Mouse (Mus musculus) heart, postnatal 25 days (tissue): ENCODE data around the gene Thnsl1. TPM values are rescaled to one million over a fixed set of nuclear protein-coding genes. Genes with fewer than 3 reads are reported as not detected.
"Not testable (repeated sequence)": the region's sequence is repeated elsewhere in the genome, so short reads cannot be mapped to it uniquely, and the experiment has no call there.

Experiments used
- DNase-seq: peaks from one replicate; pipeline ENCODE4 v3.0.0; 2022; ENCODE audit warnings: low spot score
- intact Hi-C: fragments of 180-260 bp; cut with DNase I; formaldehyde crosslinking; loops from one replicate; pipeline ENCODE4 v1.15.1; 2025
- total RNA-seq, 2 experiments: library from RNA; stranded (reverse); gene quantifications; 2 replicates each; pipeline ENCODE4 v1.2.3; 2021

Thnsl1 gene
- total RNA-seq, 2 experiments from 2014 or later = 5.6 to 8.6 TPM

DNA sequence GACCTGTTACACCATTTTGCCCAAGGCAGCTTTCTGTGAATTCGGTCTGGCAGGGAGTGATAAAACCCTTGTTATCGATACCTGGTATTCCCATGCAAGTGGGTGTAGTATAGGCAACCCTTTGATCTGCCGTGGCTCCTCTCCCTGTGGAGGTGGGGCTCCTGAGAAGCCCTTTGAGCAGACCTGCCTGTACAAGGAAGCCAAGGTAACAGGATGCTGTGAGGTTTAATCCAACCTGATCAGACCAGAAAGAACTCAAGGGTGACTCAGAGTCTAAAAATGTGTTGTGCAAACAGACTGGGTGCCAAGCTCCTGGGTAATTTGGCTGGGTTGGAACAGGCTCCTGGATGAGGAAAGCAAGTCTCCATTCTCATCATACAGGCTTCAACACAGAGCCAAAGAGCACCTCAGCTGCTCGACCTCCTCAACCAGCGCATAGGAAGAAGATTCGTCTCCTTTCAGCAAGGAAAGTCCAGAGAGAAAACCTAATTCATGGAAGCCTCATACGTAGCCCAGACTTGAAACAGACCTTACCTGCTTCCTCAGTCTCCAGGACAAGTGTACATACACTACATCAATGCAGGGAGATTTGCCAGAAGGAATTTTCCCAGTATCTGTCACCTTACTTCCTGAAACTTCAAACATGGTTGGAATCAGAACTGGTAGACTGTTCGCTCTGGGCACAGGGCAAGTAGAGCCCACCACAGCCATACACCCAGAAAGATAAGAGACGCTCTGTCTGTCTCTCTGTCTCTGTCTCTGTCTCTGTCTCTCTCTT is 29.5 kb downstream of the Thnsl1 start:
- DNase-seq = peak; percentile 11
- intact Hi-C loops = no loop called here

DNA sequence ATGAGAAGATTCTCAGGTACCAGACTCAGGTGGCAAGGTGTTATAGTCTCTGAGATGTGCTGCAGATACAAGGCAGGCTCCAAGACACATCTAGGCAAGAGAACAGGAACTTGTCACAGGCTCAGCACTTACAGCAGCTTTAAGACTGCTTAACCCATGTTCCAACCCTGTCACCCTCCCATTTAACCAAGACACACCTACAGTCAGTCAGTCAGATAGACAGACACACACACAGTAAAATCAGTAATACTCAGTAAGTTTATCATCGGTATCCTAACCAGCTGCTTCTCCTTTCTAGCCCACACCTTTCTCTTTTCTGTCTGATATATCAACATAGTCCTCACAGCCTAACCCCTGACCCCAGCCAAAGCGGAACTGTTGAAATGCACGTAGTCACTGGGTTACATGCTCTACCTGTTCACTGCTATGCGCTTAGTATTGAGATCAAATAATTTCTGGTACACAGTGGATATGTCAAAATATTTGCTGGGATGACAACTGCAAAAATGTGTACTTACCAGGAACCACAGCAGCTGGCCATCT is 30.4 kb downstream of the Thnsl1 start:
- no peak for DNase-seq
- intact Hi-C loops = no loop called here

DNA sequence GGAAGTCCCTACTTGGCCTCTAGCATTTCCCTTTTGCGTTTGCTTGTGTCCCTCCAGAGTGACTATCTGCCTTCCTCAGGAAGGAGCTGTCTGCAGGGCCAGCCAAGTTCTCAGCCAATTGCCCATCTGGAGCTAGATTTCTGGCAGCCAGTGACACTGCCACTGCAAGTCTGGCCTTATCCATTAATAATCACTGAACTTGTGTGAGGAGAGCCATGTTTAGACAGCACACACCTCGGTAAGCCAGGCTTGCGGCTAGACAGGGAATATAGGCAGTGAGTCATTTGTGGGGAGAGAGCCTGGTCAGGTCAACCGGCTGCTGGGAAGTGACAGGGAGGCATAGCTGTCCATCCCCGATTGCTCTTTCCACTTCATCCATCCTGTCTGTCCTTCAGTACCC is 31.3 kb downstream of the Thnsl1 start:
- DNase-seq = no peak

GRCm38 (mm10) chr2:21244104-21244503 is 38.6 kb downstream of the Thnsl1 start:
- DNase-seq, intact Hi-C loops: not testable (repeated sequence)

More for the DNA sequence above, 31.3 kb downstream of the Thnsl1 start:
- intact Hi-C loops = no loop called here

DNA sequence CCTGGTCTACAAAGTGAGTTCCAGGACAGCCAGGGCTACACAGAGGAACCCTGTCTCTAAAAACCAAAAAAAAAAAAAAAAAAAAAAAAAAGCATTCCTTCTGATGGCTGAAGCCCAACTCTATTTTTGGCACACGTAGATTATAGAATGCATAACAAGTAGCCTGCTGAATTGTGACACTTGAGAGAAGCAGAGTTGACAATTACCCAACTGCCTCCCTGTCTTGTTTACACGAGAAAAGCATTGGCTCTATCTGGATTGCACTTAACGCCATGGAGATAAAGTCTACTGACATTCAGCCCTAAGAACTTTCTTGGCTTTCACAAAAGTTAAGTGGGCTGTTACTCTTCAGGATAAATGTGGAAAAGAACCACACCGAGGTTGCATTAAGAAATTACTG is 39.5 kb downstream of the Thnsl1 start:
- no peak for DNase-seq
- intact Hi-C loops = no loop called here

GRCm38 (mm10) chr2:21245477-21246102 is 40.1 kb downstream of the Thnsl1 start:
- intact Hi-C loops = no loop called here
- DNase-seq = no peak

- no peak for DNase-seq
- intact Hi-C loops = no loop called here
Measured at GRCm38 (mm10) chr2:21253644-21254043, 48.1 kb downstream of the Thnsl1 start.

- intact Hi-C loops = no loop called here
- no peak for DNase-seq
Measured at GRCm38 (mm10) chr2:21254308-21254707, 48.8 kb downstream of the Thnsl1 start.

DNA sequence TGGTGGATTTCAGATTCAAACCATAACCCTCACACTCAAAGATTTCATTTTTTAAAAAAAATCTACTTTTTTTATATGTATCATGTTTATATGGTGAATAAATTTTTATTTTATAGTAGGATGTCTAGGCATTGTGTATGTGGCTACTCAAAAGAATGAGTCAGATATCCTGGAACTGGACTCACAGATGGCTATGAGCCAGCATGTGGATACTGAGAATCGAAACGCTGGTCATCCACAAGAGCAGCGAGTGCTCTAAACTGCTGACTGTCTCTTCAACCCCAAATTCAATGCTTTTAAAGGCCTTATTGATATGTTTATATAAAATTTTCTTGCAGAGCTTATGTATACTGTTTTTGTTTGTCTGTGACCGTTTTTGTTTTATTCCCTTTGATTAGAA is 52.8 kb downstream of the Thnsl1 start:
- intact Hi-C loops = no loop called here
- DNase-seq = no peak

- intact Hi-C loops = no loop called here
- no peak for DNase-seq
Measured at GRCm38 (mm10) chr2:21259081-21259480, 53.6 kb downstream of the Thnsl1 start.

DNA sequence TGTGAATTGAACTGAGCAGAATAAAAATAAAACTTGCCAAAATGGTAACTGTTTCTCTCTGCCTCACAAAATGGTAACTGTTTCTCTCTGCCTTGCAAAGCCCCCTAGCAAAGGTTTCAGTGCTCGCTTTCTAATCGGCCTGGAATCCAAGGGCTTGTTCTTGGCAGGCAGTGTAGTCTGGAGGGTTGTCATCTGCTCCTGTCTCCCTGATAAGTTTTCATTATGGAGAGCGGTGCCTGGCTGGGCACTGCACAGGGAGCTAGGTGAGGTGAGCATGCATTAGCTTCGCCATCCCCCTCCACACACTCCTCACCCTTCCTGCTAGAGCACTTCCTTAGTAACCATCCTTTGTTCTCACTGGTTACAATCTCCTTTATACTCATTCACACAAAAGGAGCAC is 54.5 kb downstream of the Thnsl1 start:
- intact Hi-C loops = loop anchor here (5.0 kb wide), 1 partner anchor 363 kb away; no protein-coding TSS in a partner anchor
- DNase-seq = no peak

- intact Hi-C loops = loop anchor here (5.0 kb wide), 1 partner anchor 364 kb away; no protein-coding TSS in a partner anchor
- DNase-seq = peak; percentile 19
Measured at GRCm38 (mm10) chr2:21261370-21262006, 56.0 kb downstream of the Thnsl1 start.

DNA sequence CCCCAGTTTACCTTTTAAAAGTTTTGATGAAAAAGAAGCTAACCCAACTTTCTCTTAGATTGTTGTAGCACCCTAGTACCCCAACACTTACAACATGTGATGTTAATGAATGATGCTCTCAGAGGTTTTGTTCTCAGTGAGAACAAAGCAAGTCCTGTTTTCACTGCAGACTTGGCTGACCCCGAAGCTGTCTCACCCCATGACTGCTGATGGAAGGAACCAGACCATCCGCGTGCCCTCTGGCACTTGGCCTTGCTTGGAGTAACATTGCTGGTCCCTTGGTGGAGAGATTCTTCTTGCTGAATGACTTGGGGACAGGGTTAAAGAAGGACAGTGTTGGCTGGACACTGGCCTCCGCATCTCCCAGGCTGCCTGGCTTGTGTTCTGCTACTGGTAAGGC is 58.5 kb downstream of the Thnsl1 start:
- intact Hi-C loops = loop anchor here (5.0 kb wide), 1 partner anchor 367 kb away; no protein-coding TSS in a partner anchor
- DNase-seq = no peak

Other genes starting within 250 kb of the Thnsl1 start
- 10 to 100 TPM; 70.6 to 77.9 TPM for gene Arhgap21, start 236.8 kb upstream of the Thnsl1 start, total RNA-seq
- gene Enkur, start 359 bp upstream of the Thnsl1 start, total RNA-seq = 1 to 10 TPM; 1.7 to 2.3 TPM
- under 1 TPM; 0.05 to 0.08 TPM for gene Gpr158, start 161.8 kb downstream of the Thnsl1 start, total RNA-seq